ENCODE assay signal across 31 mouse cellular contexts in the genomic region with DNA sequence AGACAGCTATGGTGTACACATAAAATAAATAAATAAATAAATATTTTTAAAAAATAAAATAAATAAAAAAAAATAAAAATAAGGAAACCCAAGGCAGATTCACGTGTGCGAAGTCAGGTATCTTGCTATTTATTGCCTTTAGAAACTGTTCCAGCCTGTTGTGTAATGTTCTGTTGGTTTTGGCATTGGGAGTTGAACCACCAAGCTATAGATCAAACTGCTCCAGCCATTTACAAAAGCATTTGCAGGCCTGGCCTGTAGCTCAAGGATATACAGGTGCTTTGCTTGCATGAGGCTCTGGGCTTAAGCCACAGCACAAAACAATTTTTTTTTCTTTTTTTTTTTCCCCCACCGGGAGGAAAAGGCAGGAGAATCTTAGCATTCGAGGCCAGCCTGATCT.
"Had no signal": no experiment of that assay in that cellular context is flagged by ENCODE, and none has a peak within 500 bp of the region (broad histone marks: within the 10 kb centered on the region; RNA-seq: fewer than 3 reads in every experiment).

No protein-coding gene starts in this region.

- H3K4me3 ChIP-seq: left cerebral cortex, adult 2 months; limb, embryonic 10.5 days; limb, embryonic 12.5 days; limb, embryonic 13.5 days; limb, embryonic 15.5 days; liver, embryonic 13.5 days; liver, embryonic 15.5 days; lung, embryonic 15.5 days; megakaryocyte, embryonic 14.5 days; midbrain, embryonic 10.5 days; midbrain, embryonic 12.5 days; midbrain, embryonic 13.5 days; midbrain, embryonic 15.5 days; myocyte had no signal

- DNase-seq: left cerebral cortex, postnatal 4 days; liver; liver, embryonic 13.5 days; liver, postnatal 0 days; lung, adult 18-20 months; lung, adult 2 months; lung, embryonic 14.5 days; lung, postnatal 10 days; lung, postnatal 14 days; lung, postnatal 36 days; lung, postnatal 4 days; midbrain, embryonic 14.5 days had no signal

- H3K4me1 ChIP-seq: liver, embryonic 13.5 days; liver, embryonic 15.5 days; midbrain, embryonic 12.5 days; midbrain, embryonic 13.5 days; midbrain, embryonic 15.5 days had no signal

- H3K4me2 ChIP-seq: limb, embryonic 12.5 days; limb, embryonic 13.5 days; limb, embryonic 15.5 days; liver, embryonic 11.5 days; liver, embryonic 13.5 days; liver, embryonic 15.5 days; lung, embryonic 14.5 days; lung, embryonic 15.5 days; midbrain, embryonic 11.5 days; midbrain, embryonic 12.5 days; midbrain, embryonic 13.5 days; midbrain, embryonic 15.5 days had no signal

- ATAC-seq: liver, postnatal 0 days; lung, postnatal 0 days; midbrain, embryonic 13.5 days; midbrain, embryonic 15.5 days; midbrain, embryonic 16.5 days had no signal

- H3K36me3 ChIP-seq: limb, embryonic 10.5 days; limb, embryonic 12.5 days; limb, embryonic 13.5 days; limb, embryonic 15.5 days; liver, embryonic 13.5 days; liver, embryonic 15.5 days; lung, embryonic 15.5 days; midbrain, embryonic 10.5 days; midbrain, embryonic 12.5 days; midbrain, embryonic 13.5 days; midbrain, embryonic 15.5 days had no signal

- H3K9me3 ChIP-seq: limb, embryonic 10.5 days; limb, embryonic 12.5 days; limb, embryonic 13.5 days; limb, embryonic 15.5 days; liver, embryonic 13.5 days; liver, embryonic 15.5 days; lung, embryonic 15.5 days; midbrain, embryonic 10.5 days; midbrain, embryonic 12.5 days; midbrain, embryonic 13.5 days; midbrain, embryonic 15.5 days had no signal

- H3K27ac ChIP-seq: left cerebral cortex, adult 2 months; limb, embryonic 10.5 days; limb, embryonic 12.5 days; limb, embryonic 13.5 days; limb, embryonic 15.5 days; liver, embryonic 13.5 days; liver, embryonic 14.5 days; liver, embryonic 15.5 days; lung, embryonic 15.5 days; macrophage; midbrain, embryonic 10.5 days; midbrain, embryonic 12.5 days; midbrain, embryonic 13.5 days; midbrain, embryonic 15.5 days had no signal

- H3K9ac ChIP-seq: limb, embryonic 12.5 days; limb, embryonic 13.5 days; limb, embryonic 15.5 days; liver, embryonic 13.5 days; liver, embryonic 14.5 days; liver, embryonic 15.5 days; liver, postnatal 0 days; lung, embryonic 14.5 days; lung, embryonic 15.5 days; midbrain, embryonic 12.5 days; midbrain, embryonic 13.5 days; midbrain, embryonic 15.5 days had no signal

- H3K27me3 ChIP-seq: limb, embryonic 12.5 days; limb, embryonic 13.5 days; limb, embryonic 15.5 days; liver, embryonic 13.5 days; liver, embryonic 15.5 days; lung, embryonic 15.5 days; midbrain, embryonic 12.5 days; midbrain, embryonic 13.5 days; midbrain, embryonic 15.5 days had no signal
